Mouse (Mus musculus): ENCODE data around the gene Cd300e.
"Not testable (repeated sequence)": the region's sequence is repeated elsewhere in the genome, so short reads cannot be mapped to it uniquely, and the experiment has no call there.

The Cd300e gene

GRCm38 (mm10) chr11:115083376-115084139 is 21.6 kb upstream of the Cd300e start:
- intact Hi-C loops (cut with DNase I), result loop anchor here (1.0 kb wide), 1 partner anchor 70 kb away; no protein-coding TSS in a partner anchor

- intact Hi-C loops (cut with DNase I), result no loop called here
Observed at GRCm38 (mm10) chr11:115082196-115082595, 20.2 kb upstream of the Cd300e start.

- intact Hi-C loops (cut with DNase I), result no loop called here
Observed at GRCm38 (mm10) chr11:115081373-115081772, 19.4 kb upstream of the Cd300e start.

GRCm38 (mm10) chr11:115080886-115081285 is 18.9 kb upstream of the Cd300e start:
- intact Hi-C loops (cut with DNase I), result no loop called here

GRCm38 (mm10) chr11:115078680-115079079 is 16.7 kb upstream of the Cd300e start:
- intact Hi-C loops (cut with DNase I), result no loop called here

GRCm38 (mm10) chr11:115077436-115077835 is 15.5 kb upstream of the Cd300e start:
- intact Hi-C loops (cut with DNase I), result no loop called here

- intact Hi-C loops (cut with DNase I), result no loop called here
Observed at GRCm38 (mm10) chr11:115075859-115076258, 13.9 kb upstream of the Cd300e start.

GRCm38 (mm10) chr11:115075407-115075806 is 13.4 kb upstream of the Cd300e start:
- intact Hi-C loops (cut with DNase I), result no loop called here

GRCm38 (mm10) chr11:115073002-115073401 is 11.0 kb upstream of the Cd300e start:
- intact Hi-C loops (cut with DNase I), result no loop called here

- intact Hi-C loops (cut with DNase I), result no loop called here
Observed at GRCm38 (mm10) chr11:115071631-115072294, 9.8 kb upstream of the Cd300e start.

- intact Hi-C loops (cut with DNase I), result no loop called here
Observed at GRCm38 (mm10) chr11:115071015-115071551, 9.1 kb upstream of the Cd300e start.

GRCm38 (mm10) chr11:115066768-115067167 is 4.8 kb upstream of the Cd300e start:
- intact Hi-C loops (cut with DNase I), result no loop called here

GRCm38 (mm10) chr11:115059797-115060196 is 2.2 kb downstream of the Cd300e start:
- intact Hi-C loops (cut with DNase I), result no loop called here

GRCm38 (mm10) chr11:115058701-115059100 is 3.3 kb downstream of the Cd300e start:
- intact Hi-C loops (cut with DNase I), result no loop called here

- intact Hi-C loops (cut with DNase I), result no loop called here
Observed at GRCm38 (mm10) chr11:115054537-115054936, 7.4 kb downstream of the Cd300e start.

- intact Hi-C loops (cut with DNase I), result no loop called here
Observed at GRCm38 (mm10) chr11:115052991-115053390, 9.0 kb downstream of the Cd300e start.

GRCm38 (mm10) chr11:115052206-115052605 is 9.8 kb downstream of the Cd300e start:
- intact Hi-C loops (cut with DNase I), result no loop called here

GRCm38 (mm10) chr11:115049282-115049895 is 12.6 kb downstream of the Cd300e start:
- intact Hi-C loops (cut with DNase I), result no loop called here

- intact Hi-C loops (cut with DNase I), result no loop called here
Observed at GRCm38 (mm10) chr11:115048259-115048658, 13.7 kb downstream of the Cd300e start, which contains the start of gene Cd300ld3. Cd300ld3 (minus strand) TSS chr11:115048409.

- intact Hi-C loops (cut with DNase I), result not testable (repeated sequence)
Observed at GRCm38 (mm10) chr11:115037669-115038068, 24.3 kb downstream of the Cd300e start, which contains the start of gene Cd300ld5. Cd300ld5 (minus strand) TSS chr11:115037769.

- intact Hi-C loops (cut with DNase I), result not testable (repeated sequence)
Observed at GRCm38 (mm10) chr11:115026912-115027311, 35.1 kb downstream of the Cd300e start, which contains the start of gene Cd300ld4. Cd300ld4 (minus strand) TSS chr11:115027012.

GRCm38 (mm10) chr11:115016093-115016492 is 45.9 kb downstream of the Cd300e start, which contains the start of gene Cd300ld2:
Cd300ld2 (minus strand) TSS chr11:115016193.
- intact Hi-C loops (cut with DNase I), result not testable (repeated sequence)
